Mouse (Mus musculus) forebrain, embryonic 16.5 days (tissue): Measurements from ENCODE around the gene Clrn1. TPM values are rescaled to one million over a fixed set of nuclear protein-coding genes. Genes with fewer than 3 reads are reported as not detected.

Experiments used
- ATAC-seq: fragments of 200-750 bp; cut with Nextera tagmentation; 2 replicates; pipeline ENCODE4 v1.8.0; 2017; ENCODE audit warnings: mild to moderate bottlenecking, moderate library complexity
- H3K27ac ChIP-seq: fragments of 300-500 bp; sonication (generic); 2 replicates; pipeline ENCODE4 v1.5.1; 2014; ENCODE audit warnings: low read length, control low read depth
- H3K27me3 ChIP-seq: fragments of 300-500 bp; sonication (generic); replicated peaks from 2 replicates; pipeline ENCODE4 v1.6.1; 2014; ENCODE audit warnings: low read length; ENCODE audit not compliant: control insufficient read depth, insufficient read depth
- H3K36me3 ChIP-seq: fragments of 300-500 bp; sonication (generic); 2 replicates; pipeline ENCODE4 v1.6.1; 2014; ENCODE audit not compliant: control insufficient read depth, insufficient read depth
- H3K4me1 ChIP-seq: fragments of 300-500 bp; sonication (generic); replicated peaks from 2 replicates; pipeline ENCODE4 v1.6.1; 2014; ENCODE audit warnings: low read length; ENCODE audit not compliant: control insufficient read depth, insufficient read depth
- H3K4me2 ChIP-seq: fragments of 300-500 bp; sonication (generic); 2 replicates; pipeline ENCODE4 v1.6.1; 2014; ENCODE audit warnings: mild to moderate bottlenecking, low read length, control low read depth
- H3K4me3 ChIP-seq: fragments of 300-500 bp; sonication (generic); replicated peaks from 2 replicates; pipeline ENCODE4 v1.5.1; 2014; ENCODE audit warnings: mild to moderate bottlenecking, low read length, control low read depth
- H3K9ac ChIP-seq: fragments of 300-500 bp; sonication (generic); replicated peaks from 2 replicates; pipeline ENCODE4 v1.6.1; 2014; ENCODE audit warnings: low read depth, low read length, control low read depth
- H3K9me3 ChIP-seq: fragments of 300-500 bp; sonication (generic); 2 replicates; pipeline ENCODE4 v1.6.1; 2016; ENCODE audit warnings: low read length; ENCODE audit not compliant: control insufficient read depth
- WGBS: fragments of 180-500 bp; shearing (Covaris S2); extraction: QIAGEN DNeasy Blood & Tissue Kit; methylation state at CpG from one replicate; pipeline ENCODE4 v1.1.7; 2014; 5-methylcytosine and 5-hydroxymethylcytosine counted together
- polyA plus RNA-seq: library from polyadenylated mRNA; unstranded; fragments of >200 nt; fragmentation: Nextera tagmentation; extraction: Ambion mirVana; gene quantifications from 2 replicates; pipeline ENCODE4 v1.2.1, GENCODE M21; 2015

Gene Clrn1
- polyA plus RNA-seq, 1 experiment from 2014 or later, result 2.0 TPM

DNA sequence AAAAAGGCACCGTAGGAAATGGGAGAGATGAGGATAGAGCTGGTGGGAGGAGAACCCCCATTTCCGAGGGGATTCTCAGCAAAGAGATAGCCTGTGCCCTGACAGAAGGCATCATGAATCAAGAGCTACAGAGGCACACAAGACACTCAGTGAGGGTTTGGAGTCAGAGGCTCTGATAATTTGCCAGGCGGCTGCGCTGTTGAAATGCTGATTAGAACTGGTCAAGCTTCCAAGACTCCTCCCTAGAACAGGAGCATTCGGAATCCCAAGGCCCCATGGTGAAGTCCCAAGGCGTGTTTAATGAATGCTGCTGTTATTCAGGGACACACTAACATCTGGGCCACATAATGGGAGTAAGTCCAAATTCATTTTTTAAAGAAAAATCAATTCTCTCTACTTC is 67.8 kb downstream of the Clrn1 start:
- Histone ChIP-seq H3K27me3 (no peaks in the 10 kb centered on the region), H3K4me2 (no peak overlapping the region), H3K36me3 (no peaks in the 10 kb centered on the region), H3K9me3 (no peaks in the 10 kb centered on the region), H3K4me3 (no peak overlapping the region), H3K27ac (no peak overlapping the region), H3K4me1 (no peaks in the 10 kb centered on the region), H3K9ac (no peak overlapping the region)
- 0 out of 2 replicates have a peak, but pooled peaks have one; percentile 33 for ATAC-seq
- WGBS, result 22% methylated on average over 6 of the region's 6 CpGs

- 72% methylated on average over 3 of the region's 3 CpGs for WGBS
- H3K27me3 ChIP-seq, result no peaks in the 10 kb centered on the region
Measured at GRCm38 (mm10) chr3:58814191-58814590, 70.9 kb downstream of the Clrn1 start.

GRCm38 (mm10) chr3:58810353-58810752 is 74.8 kb downstream of the Clrn1 start:
- H3K4me1 ChIP-seq, result peaks cover 2% of the 10 kb centered on the region; the same call in 1 of the 2 replicates
- no peak for ATAC-seq
- no peaks in the 10 kb centered on the region for H3K27me3 ChIP-seq
- H3K4me3 ChIP-seq, result no peak overlapping the region
- no peak overlapping the region for H3K27ac ChIP-seq
- 69% methylated on average over 11 of the region's 11 CpGs for WGBS
- no peaks in the 10 kb centered on the region for H3K9me3 ChIP-seq
- no peak overlapping the region for H3K4me2 ChIP-seq
- H3K36me3 ChIP-seq, result no peaks in the 10 kb centered on the region
- H3K9ac ChIP-seq, result no peak overlapping the region

More at GRCm38 (mm10) chr3:58814191-58814590, 70.9 kb downstream of the Clrn1 start:
- Histone ChIP-seq H3K27ac (no peak overlapping the region), H3K9me3 (no peaks in the 10 kb centered on the region), H3K36me3 (no peaks in the 10 kb centered on the region), H3K4me2 (no peak overlapping the region), H3K9ac (no peak overlapping the region), H3K4me3 (no peak overlapping the region), H3K4me1 (peaks cover 2% of the 10 kb centered on the region; the same call in 1 of the 2 replicates)
- no peak for ATAC-seq

DNA sequence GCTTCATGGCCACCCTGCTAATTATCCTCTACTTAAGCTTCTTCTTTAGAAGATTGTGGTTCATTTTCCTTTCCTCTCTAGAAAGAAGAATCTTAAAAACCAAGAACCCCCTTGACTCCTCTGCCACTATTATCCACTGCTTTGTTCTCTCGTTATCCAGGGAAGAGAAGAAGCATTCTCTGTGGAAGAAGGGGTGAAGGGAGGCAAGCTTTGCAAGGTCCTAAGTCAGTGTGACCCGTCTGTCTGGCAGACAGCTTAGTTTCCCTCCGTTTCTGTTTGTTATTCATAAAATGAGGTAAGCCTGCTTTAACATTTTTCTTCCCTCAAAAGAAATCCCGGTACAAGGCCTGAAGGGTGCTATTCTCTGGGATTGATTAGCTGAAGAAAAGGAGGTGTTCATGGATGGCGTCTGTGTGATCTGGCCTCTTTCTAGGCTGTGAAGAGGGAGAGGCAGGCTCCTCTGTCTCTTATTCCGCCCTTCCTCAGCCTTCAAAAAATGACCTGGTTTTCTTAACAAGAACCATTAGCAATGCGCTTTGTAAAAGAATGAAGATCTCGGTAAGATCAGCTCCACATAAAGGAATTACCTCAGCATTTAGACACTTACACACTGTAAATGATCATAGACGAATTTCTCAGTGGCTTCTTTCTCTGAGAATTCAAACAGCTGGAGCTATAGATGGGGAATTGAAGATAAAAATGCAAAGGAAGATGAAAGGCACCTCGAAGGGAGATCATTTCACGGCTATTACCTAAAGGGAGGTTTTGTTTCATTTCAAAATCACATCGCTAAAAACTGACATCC is 75.8 kb downstream of the Clrn1 start:
- H3K4me3 ChIP-seq, result no peak overlapping the region
- no peaks in the 10 kb centered on the region for H3K36me3 ChIP-seq
- peaks cover 2% of the 10 kb centered on the region; the same call in 1 of the 2 replicates for H3K4me1 ChIP-seq
- no peak overlapping the region for H3K9ac ChIP-seq
- H3K9me3 ChIP-seq, result no peaks in the 10 kb centered on the region
- ATAC-seq, result 0 out of 2 replicates have a peak, but pooled peaks have one; percentile 38
- no peak overlapping the region for H3K4me2 ChIP-seq
- WGBS, result 31% methylated on average over 12 of the region's 12 CpGs
- H3K27me3 ChIP-seq, result no peaks in the 10 kb centered on the region
- no peak overlapping the region for H3K27ac ChIP-seq

DNA sequence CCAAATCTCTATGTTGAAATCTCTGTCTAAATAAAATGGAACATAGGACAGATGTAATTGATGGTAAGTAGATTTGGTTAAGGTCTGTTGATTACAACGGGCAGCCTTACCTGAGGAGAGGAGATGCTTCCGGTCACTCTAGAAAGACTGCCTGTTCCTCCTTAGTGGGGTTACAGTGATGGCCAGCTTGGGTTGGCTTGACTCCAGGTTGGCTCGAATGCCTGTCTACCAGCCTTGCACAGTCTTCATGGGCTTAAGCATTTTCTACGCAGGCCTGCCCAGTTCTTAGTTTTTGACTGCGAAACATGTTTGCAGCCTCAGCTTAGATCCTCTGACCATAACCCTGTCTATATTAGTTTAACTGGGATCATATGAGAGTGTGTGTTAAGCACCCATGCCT is 76.5 kb downstream of the Clrn1 start:
- WGBS, result 92% methylated on average over 5 of the region's 5 CpGs
- H3K4me3 ChIP-seq, result no peak overlapping the region
- no peak overlapping the region for H3K4me2 ChIP-seq
- H3K36me3 ChIP-seq, result no peaks in the 10 kb centered on the region
- no peak overlapping the region for H3K9ac ChIP-seq
- H3K27ac ChIP-seq, result no peak overlapping the region
- H3K27me3 ChIP-seq, result no peaks in the 10 kb centered on the region
- no peaks in the 10 kb centered on the region for H3K9me3 ChIP-seq
- H3K4me1 ChIP-seq, result peaks cover 2% of the 10 kb centered on the region; the same call in 1 of the 2 replicates
- no peak for ATAC-seq

DNA sequence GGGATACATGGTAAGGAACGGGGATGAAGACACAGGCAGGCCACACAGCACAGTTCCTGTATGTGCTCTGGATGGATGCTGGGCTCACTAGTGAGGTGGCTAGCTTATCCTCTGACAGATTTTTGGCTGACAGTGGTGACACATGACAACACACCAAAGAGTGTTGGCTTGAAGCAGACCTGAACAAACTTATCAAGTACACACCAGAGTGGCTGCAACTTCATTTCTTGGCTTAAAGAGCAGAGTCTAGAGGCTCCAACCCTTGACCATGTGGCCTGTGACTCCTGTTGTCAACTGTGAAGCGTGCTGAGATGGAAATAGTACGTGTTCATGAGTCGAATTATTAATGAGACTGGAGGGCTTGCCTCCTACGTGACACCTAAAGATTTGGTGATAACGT is 80.4 kb downstream of the Clrn1 start:
- Histone ChIP-seq H3K4me2 (no peak overlapping the region), H3K4me3 (no peak overlapping the region), H3K27ac (no peak overlapping the region), H3K9me3 (no peaks in the 10 kb centered on the region), H3K4me1 (0 out of 2 replicates have a peak, but pooled peaks cover 1% of the 10 kb centered on the region), H3K9ac (no peak overlapping the region), H3K27me3 (no peaks in the 10 kb centered on the region), H3K36me3 (no peaks in the 10 kb centered on the region)
- WGBS, result 86% methylated on average over 6 of the region's 6 CpGs
- ATAC-seq, result no peak

DNA sequence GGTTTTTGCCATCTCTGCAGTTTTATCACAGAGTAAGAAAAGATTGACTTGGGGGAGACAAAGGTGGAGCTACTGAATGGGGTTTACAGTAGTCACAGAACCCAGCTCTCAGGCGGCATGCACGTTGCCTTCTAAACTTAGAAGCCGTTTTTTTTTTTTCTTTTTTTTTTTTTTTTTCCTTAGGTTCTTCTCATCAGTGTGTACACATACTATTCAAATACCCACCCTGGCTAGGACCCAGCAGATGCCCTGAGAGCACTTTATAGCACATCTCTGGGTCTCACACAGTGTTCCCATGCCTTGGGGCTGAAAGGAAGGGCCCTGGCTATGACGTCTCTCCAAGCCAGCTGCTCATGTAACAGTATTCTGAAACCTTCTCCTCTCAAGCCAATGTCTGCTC is 86.5 kb downstream of the Clrn1 start:
- H3K4me2 ChIP-seq, result no peak overlapping the region
- WGBS, result 76% methylated on average over 4 of the region's 4 CpGs
- no peak overlapping the region for H3K9ac ChIP-seq
- no peak overlapping the region for H3K4me3 ChIP-seq
- no peak overlapping the region for H3K27ac ChIP-seq
- H3K27me3 ChIP-seq, result no peaks in the 10 kb centered on the region
- H3K36me3 ChIP-seq, result no peaks in the 10 kb centered on the region
- no peak for ATAC-seq
- H3K4me1 ChIP-seq, result no peaks in the 10 kb centered on the region
- H3K9me3 ChIP-seq, result no peaks in the 10 kb centered on the region

- ATAC-seq, result no peak
- WGBS, result 87% methylated on average over 8 of the region's 8 CpGs
- no peaks in the 10 kb centered on the region for H3K9me3 ChIP-seq
- no peaks in the 10 kb centered on the region for H3K4me1 ChIP-seq
- no peak overlapping the region for H3K27ac ChIP-seq
- no peak overlapping the region for H3K4me2 ChIP-seq
- H3K9ac ChIP-seq, result no peak overlapping the region
- H3K4me3 ChIP-seq, result no peak overlapping the region
- H3K27me3 ChIP-seq, result no peaks in the 10 kb centered on the region
- no peaks in the 10 kb centered on the region for H3K36me3 ChIP-seq
Measured at GRCm38 (mm10) chr3:58798245-58798644, 86.9 kb downstream of the Clrn1 start.
